Mouse (Mus musculus) spleen, adult 2 months (tissue): ENCODE results near the gene Fam120a.

ENCODE experiments used
- CTCF ChIP-seq: fragments of 200-500 bp; IDR thresholded peaks from 2 replicates; pipeline ENCODE4 v1.5.1; 2011; ENCODE audit warnings: mild to moderate bottlenecking, inconsistent platforms; ENCODE audit not compliant: insufficient read depth, insufficient read length, insufficient replicate concordance; ENCODE audit errors: extremely low read depth
- POLR2A ChIP-seq: fragments of 200-500 bp; IDR thresholded peaks from 2 replicates; pipeline ENCODE4 v1.6.1; 2011; ENCODE audit warnings: low read depth, low read length, inconsistent platforms

DNA sequence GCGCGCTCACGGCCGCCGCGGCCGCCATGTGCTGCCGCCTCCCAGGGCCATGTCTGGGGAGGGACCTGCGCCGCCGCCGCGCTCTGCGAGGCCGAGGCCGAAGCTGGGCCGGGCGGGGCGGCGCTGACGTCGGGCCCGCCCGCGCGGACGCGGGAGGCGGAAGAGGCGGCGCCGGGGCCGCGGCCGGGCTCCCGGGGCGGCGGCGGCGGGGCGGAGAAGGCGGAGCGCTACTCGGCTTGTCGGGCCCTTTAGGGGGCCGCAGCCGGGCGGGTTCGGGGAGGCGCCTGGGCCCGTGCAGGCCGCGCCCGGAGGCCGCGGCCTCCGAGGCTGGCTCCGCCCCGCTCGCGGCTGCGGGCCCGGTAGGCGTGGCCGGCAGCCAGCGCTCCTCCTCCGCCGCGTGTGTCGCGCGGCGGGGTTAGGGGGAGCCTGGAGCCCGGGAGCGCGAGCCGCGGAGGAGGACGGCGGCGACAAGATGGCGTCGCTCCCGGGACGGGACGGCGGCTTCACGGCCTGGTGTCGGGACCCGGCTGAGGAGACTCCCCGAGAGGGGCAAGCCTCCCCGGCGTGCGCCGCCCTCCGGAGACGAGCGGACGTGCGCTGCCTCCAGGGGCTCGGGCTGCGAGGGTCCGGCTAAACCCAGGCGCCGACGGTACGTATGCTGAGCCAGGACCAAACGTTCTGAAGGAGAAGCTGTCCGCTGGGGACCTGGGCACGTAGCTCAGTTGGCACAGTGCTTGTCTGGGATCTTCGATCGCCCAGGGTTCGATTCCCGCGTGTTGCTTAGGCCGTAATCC, at the start of gene Fam120a:
- no peak for TF ChIP-seq CTCF
- peak; percentile 36; the same call in 1 of the 2 replicates for TF ChIP-seq POLR2A
